Mouse (Mus musculus) kidney, adult 8-10 months (tissue): Measurements from ENCODE around the gene N4bp2l1.

Experiments
- DNase-seq, 2 experiments: peaks; one replicate each; pipeline ENCODE4 v3.0.0; 2022

Gene N4bp2l1

DNA sequence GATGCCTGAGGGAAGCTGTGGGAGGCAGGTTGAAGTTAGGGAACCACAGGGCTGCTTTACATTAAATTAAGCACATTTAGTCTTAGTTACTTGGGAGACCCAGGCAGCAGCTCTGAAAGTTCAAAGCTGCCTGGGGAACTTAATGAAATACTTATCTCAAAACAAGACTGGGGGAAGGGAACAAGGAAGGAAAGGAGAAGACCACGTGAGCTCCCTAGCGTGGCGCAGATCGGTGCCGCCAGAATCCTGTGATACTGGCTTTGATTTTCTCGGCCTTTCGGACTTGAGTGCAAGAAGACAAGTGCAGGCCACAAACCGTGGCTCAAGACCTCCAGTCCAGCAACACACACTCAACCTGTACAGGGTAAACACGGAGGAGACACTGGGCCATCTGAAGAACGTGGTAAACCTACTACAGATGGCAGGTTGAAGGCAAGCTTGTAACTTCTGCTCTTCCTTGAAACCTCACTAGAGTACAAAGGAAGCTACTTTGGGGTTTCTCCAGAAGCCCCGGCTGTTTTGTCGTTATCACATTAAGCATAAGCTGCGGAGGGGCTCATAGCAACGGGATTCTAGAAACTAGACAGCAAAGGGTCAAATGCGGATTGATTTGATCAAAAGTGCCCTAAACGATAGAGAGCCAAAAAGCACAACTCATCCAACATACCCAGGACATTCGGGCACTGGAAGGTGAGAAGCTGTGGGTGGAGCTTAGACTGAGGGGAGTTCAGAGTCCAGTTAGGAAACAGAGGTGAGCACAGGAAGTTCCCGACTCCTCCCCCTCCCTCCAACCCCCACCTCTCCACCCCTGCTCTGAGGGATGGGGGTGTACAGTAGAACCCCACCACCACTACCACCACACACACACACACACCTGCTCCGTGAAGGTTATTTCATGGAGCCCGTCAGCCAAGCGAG lies 1.5 kb upstream of the N4bp2l1 start:
- peak in 1 of 2 experiments; percentile 36 for DNase-seq

DNA sequence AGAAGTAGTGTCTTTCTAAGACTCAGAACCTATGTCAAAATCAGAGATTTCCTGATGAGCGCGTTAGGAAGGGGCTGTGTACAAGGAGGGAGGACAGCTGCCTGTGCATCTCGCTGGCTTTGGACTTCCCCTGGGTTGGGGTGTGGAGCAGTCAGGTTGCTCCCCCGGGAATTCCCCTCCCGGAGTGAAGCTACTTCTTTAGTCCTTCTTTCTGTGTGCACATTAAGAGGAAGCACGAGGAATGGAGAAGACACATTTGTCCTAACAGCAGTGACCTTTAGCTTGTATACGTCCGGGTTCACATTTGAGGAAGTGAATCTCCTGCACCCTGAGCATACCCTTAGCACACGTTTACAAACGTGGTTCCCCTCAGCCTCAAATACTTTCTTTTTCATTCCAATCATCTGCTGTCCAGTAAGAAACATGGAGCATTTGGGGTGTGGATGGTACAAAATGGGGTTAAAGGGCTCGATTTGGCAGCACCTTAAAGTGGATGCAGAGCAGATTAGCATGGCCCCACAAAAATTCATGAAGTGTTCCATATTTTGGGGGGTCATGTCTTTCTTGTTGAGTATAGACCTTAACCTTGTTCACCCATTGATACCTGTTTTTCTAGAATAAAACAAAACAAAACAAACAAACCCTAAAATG lies 1.5 kb downstream of the N4bp2l1 start:
- DNase-seq, result no peak

DNA sequence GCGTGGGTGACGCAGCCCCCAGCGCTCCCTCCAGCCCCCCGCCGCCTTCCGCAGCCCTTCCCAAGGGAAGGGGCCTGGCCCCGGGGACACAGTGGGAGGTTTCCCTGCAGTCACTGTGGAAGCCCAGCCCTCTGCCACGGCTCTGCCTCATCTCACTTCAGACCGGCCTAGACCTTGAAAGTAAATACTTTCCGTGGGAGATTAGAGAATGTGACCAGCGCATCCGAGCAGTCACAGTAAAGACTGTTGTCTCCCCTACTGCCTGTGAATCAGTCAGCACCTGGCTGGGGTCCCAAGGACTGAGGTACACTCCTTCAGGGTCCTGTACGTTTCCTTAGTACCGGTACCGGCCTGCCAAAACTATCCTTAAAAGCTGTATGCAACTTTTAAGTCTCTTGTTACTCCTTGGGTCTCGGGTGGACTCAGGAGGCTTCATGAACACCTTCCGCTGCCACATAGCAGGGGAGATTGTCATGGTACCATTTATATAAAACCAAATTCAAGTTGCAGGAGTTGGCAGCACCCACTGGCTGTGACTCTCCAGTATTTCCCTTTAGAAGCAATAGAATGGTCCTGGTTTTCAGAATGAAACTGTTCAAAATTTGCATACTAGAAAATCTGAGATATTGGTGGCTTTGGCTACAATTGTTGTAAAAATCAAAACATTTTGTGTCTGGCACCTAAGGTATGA lies 2.2 kb downstream of the N4bp2l1 start:
- no peak for DNase-seq

DNA sequence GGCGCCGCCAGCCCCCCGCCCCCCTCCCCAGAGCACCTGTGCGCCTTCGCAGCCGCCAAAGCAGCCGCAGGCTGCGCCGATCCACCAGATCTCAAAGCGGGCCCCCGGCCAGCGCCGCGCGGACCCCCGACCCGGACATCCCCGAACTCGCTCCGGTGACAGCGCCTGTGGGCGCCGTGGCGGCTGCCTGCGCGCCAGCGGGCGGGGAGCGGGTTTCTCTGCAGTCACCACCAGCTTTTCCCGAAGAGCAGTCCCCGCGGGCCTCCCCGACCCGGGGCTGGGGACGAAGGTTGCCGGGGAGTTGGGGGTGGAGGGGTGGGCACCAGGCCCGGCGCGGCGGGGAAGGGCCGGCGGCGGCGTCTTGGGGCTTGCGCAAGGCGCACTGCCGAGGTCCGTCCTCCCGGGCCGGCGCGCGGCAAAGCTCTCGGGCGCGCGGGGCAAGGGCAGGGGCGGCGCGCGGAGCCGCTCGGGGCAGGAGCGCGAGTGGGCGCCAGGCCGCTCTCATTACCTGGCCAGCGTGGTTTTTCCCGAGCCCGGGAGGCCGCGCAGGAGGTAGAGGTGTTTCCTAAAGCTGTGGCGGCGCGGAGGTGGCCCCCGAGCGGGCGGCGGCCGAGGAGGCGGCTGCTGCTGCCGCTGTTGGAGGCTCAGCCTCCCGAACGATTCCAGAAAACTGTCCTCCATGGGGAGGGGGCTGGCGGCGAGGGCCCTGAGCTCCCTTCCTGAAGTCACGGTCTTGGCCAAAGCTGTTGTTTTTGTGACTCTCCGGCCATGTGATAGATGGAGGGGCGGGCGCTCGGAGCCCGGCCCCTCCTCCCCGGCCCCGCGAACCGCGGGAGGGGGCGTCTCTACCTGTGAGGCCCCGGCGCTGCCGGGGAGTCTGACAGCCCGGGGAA lies 3.0 kb downstream of the N4bp2l1 start:
- DNase-seq, result peak; percentile 31 to 40

DNA sequence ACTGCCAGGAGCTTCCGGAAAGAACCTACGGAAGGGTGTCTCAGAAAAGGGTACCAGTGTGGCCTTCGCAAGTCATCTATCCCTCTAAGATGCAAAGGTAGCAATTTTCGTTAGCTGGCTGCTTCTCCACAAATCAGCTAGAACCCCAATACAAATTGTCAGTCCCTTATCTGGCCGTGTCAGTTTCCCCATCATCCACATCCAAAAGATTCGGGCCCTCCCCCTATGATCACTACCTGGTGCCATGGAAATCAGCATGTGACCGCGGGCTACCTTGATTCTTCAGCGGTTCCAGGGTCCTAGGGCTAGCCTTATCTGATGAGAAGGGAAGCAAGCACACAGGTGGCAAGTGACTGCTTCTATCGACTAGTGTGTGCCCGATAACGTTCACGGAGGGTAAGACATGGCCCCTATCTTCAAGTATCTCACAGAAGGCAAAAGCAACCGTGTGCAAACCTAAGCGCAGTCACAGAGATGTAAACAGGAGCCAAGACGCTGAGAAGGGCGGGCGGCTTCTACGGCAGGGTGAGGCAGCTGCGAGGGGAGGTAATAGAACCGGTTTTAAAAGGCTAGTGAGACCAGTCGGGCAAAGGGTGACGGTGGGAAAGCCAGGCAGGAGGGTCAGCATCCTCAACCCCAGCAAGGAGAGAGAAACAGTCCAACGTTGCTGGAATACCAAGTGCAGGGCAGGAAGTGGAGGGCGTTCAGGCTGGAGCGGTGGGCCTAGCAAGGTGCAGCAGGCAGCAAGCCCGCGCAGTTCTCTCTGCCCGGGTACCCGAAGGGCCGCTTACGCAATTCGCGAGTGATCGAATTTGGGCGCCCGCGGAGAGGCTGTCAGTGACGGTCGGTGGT lies 3.9 kb downstream of the N4bp2l1 start:
- DNase-seq, result no peak

DNA sequence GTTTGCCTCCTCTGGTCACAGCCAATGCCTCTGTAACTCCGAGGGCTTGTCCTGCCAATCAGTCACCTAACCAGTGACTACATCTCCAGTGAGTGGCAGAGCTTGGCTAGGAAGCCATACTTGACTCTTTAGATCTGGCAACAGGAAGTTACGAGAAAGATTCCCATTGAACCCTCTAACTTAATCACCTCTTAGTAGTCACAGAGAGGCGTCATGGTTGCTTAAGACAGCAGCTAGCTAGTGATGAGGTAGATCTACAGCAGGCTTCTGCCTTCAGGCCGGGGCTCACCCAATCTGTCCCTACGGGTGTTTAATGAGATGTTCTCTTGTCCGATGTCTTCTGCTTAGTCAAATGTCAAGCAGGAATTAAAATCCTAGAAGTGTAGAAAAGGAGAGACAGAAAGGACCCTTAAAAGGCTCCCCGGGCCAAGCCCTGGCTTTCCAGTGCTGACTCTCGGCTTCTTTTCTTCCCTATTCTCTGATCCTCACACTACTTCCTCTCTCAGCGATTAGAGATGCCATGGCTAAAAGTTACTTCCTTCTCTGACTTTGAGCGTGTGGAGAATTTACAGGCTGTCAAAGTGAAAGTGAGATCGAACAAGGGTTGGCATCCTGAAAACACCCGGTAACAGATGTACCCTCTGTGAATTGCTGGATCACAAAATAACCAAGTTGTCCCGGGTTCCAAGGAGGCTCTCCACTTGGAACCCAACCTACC lies 4.6 kb downstream of the N4bp2l1 start:
- no peak for DNase-seq

DNA sequence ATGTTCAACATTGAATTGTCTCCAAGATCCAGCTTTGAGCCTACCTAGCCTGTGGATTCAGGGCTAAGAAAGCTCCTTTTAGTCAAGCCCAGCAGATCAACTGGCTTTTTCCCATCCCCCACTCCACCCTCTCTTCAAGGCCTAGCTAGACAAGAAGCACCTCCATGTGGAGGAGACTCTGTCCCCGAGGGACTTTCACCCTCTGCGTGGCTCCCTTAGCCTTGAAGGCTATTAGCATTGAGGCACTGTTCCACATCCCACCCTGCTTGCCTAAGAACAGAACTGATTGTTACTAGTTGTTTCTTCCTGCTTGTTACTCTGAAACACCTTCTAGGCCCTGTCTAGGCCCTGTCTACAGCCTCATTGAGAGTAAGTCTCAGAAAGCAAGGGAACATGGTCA lies 7.0 kb downstream of the N4bp2l1 start:
- no peak for DNase-seq

DNA sequence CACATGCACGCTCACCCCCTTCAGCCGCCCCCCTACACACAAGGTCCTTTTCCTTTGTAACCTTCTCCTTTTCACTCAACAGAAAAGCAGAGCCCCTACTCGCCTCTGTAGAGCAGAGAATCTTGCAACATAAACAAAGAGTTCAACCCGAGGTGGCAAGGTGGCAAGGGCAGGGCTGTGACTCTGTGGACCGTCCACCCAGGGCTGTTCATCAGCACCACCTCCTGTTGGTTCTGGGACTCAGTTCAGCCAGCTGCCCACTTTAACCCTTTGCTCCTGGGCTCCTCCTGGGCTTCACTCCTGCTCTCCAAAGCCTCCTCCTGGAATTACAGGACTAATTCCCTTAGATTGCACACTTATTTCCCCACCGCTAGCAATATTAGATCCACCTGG lies 12.7 kb downstream of the N4bp2l1 start:
- DNase-seq, result no peak

DNA sequence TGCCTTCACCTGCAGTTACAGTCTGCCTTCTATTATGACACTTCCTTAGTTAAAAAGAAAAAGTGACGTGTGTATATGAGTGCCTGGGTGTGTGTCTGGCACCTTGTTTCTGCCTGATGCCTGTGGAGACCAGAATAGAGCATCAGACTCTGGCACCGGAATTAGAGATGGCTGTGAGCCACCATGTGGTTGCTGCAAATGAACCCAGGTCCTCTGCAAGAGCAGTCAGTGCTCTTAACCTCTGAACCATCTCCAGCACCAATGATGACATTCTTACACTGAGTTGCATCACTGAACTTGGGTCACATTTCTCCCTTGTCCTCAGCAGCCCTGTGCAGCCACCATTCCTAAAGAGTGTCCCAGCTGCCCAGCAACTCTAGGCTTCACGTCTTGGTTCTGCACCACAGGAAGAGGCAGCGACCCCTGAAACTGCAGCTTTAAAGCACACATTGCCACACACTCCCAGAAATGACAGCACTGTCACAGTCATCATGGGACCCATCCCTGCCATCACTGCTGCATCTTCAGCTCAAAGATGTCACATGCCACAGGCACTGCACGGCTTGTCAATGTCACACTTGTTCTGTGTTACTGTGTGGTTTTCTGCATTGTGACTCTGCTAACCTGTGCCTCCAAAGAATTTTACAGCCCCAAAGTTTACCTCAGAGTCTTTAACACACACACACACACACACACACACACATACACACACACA lies 13.2 kb downstream of the N4bp2l1 start:
- no peak for DNase-seq

DNA sequence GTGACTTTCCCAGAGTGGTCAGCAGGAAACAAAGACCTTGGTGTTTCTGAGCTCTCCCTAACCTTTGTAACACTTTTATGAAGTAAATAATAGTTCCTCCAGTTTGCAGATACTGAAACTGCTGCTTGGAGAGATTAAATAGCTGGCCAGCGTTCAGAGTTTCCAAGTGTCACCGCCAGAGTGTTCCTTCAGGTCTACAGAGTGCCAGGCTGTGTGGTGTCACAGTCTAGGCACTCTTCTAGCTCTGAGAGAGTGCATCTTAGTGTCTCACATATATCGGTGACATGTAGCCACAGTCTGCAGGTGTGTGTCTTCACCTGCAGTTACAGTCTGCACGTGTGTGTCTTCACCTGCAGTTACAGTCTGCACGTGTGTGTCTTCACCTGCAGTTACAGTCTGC lies 13.8 kb downstream of the N4bp2l1 start:
- no peak for DNase-seq

DNA sequence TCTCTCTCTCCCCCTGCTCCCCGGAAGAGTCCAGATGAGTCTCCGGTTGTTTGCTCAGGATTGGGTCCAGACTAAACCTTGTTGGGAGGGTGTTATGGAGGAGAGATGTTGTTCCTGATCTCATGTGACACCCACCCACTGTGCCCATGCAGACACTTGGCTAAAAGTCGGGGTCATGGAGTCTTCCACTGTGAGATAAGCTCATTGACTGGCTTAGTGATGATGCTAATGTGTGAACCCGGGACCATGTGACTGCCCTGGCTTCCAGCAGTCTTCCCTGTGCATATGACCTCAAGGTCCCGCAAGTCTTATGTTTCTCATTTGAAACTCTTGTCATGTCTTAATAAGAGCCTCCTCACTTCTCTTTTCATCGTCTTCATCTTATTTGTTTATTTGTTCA lies 15.8 kb downstream of the N4bp2l1 start:
- no peak for DNase-seq

DNA sequence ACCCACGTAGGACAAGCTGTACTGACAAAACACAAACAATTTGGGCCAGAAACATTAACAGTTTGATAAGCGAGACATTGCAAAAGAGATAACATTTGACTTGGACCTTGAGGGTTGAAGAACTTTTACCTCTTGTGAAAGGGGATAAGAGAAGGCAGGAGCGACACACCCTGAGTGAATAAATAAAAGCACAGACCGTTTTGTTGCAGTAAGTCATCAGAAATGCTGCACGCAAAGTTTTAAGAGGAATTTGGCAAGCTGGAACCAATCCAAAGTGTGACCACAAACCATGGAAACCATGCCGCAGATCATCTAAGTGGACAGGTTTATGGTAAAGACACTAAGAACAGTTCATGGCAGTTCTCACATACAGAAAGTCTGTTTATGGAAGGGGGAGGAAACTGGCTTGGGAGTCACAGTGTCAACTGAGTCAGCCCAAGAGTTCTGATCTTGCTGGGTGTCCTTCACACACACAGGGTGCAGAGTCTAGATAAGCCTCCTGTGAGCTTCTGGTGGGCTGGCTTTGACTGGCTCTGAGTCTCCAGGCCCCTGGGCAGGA lies 18.3 kb downstream of the N4bp2l1 start:
- no peak for DNase-seq

DNA sequence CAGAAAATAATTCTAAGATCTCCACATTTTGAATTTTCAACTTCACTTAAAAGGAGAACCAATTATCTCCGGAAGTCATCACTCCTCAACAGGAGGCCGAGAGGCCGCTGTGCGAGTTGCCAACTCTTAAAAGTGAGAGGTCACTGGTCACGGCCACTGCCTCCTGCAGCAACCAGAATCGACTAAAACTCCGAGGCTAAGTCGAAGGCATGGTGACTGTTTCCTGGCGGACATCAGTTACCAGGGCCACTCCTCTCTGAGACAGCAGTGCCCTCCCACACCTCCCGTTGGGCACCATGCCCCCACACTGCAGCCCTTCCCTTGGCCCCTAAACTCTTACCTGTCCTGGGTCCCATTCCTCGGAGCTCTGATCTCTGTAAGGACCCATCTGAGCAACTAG lies 20.2 kb downstream of the N4bp2l1 start:
- no peak for DNase-seq

DNA sequence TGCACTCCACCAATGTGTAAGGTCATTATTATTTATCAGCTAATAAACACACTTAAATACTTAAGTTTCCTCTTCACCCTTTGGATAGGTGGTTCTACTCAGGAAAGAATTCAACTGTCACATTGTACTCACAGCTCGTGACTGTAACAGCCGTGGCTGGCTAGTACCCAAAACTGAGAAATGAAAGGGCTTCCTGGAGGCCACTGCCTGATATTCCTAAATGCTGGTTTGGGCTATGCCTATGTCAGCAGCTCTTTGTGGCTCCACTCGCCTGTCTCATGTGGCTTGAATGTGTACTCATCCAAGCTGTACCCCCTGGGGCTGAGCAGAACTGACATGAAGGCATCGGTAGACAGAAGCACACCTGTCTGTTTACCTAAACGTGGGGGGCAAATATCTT lies 22.1 kb downstream of the N4bp2l1 start:
- DNase-seq, result no peak

DNA sequence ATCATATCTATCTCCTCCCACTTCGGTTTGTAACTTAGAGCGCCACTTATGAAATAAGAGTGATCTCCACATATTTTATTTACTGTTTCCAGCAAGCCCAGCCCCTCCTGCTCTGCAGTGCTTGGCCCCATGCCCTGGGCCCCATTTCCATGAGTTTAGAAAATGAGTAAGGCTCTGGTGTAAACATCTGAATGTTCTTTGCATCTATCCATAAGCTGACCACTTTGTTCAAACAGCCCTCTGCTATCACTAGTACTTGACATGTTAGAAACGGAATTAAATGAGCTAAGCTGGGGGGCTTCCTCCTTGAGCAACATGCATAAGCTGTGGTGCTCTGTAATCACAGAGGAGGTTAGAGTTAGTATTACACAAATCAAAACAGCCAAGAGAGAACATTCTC lies 22.6 kb downstream of the N4bp2l1 start:
- no peak for DNase-seq

DNA sequence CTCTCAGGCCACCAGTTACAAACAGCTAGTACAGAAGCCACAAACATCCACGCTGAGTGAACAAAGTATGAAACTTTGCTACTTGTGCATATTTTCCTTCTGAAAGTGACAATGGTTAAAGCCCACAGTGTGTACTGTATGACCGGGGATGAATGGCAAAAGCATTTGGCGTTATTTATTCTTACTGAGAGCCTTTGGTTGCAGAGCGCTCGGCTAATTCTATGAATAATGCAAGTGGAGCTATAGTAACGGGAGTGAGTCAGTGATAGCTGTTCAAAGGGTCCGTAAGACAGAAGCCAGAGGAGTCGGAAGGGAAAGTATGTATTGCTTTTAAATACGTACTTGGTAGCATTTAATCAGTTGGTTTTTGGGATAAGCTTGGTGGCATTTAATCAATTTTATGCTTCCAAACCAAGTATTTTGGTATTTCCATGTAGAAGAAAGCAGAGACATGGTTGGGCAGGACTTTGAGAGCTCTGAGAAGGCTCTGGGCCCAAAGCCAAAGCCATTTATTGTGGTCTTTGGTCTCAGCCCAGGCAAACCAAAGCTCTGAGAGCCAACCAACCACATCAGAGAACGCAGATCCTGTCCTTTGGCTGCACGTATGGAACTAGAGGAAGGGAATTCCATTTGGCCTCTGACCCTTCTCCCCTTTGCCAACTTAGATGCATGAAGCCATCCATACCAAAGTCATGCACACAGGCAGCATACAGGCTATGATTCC lies 26.3 kb downstream of the N4bp2l1 start:
- DNase-seq, result no peak

DNA sequence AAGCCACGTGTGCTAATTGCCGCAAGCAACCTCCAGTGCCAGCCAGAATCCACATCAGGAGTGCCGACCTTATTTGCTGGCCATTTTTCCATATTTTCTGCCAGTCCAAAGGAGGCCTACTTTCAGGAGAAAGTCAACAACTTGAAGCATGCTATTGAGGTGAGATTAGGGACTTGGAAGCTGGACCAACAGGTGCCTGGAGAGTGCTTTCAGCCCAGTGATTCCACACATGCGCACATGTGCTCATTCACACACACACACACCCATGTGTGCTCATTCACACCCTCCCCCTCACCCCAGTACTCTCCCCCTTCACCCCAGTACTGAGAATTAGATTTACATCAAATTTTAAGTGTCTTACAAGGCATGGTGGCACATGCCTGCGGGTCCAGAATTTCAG lies 30.0 kb downstream of the N4bp2l1 start:
- DNase-seq, result no peak

DNA sequence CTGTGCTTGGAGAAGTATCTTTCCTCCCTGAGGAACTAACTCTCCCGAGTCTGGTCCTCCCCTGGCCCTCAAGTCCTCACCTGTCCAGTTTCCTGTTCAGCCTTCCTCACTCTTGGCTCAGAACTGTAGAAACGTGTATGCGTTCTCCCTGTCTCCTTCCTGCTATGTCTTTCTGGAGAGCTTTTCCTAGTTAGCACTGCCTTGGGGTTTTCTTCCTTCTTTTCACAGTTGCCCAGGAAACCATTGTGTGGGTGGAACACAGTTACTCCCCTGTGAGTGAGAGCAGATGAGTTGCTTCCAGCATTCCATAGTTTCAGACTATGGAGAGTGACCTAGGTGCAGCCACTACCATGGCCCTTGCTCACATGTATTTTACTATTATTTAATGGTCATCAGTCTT lies 30.8 kb downstream of the N4bp2l1 start:
- DNase-seq, result no peak

DNA sequence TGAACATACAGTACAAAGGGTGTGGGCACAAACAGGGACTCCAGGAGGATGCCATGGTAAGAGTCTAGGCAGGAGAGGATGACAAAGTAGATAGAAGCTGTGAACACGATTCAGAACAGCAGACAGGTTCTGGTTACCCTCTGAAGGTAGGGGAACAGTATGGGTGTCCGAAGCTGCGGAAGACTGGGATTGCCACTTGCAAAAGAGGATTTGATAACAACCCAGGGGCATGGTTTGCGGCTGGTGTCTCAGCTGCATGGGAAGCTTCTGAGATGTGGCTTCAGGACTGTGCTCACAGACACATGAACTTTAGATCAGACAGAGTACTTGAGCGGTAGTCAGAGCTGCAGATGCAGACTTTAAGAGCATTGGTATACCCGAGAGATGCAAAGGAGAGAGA lies 32.6 kb downstream of the N4bp2l1 start:
- no peak for DNase-seq
